ENCODE assay signal across 8 mouse cellular contexts in genomic region chr6:136804705-136805408, GRCm38 (mm10). TPM values are rescaled to one million over a fixed set of nuclear protein-coding genes. Genes with fewer than 3 reads are reported as not detected.
DNase-seq lines count a peak whose midpoint lies in the region; ATAC-seq lines count a peak whose summit lies in the region.

No protein-coding gene starts in this region.

- H3K27me3 ChIP-seq in limb, embryonic 13.5 days = no peaks in the 10 kb centered on the region
- H3K27me3 ChIP-seq in stomach, embryonic 15.5 days (replicated peaks) = no peaks in the 10 kb centered on the region

- peak overlapping the region; percentile 100 for H3K27ac ChIP-seq in limb, embryonic 13.5 days
- peak overlapping the region; percentile 100 for H3K27ac ChIP-seq in stomach, embryonic 15.5 days

- H3K9me3 ChIP-seq in limb, embryonic 13.5 days = no peaks in the 10 kb centered on the region
- H3K9me3 ChIP-seq in stomach, embryonic 15.5 days = no peaks in the 10 kb centered on the region

- peak; percentile 60 for DNase-seq in CD4-positive, CD25-positive, alpha-beta regulatory T cell, adult 2 months (ENCODE audit: low read depth, low spot score)
- DNase-seq in thymus, postnatal 14 days = peak; percentile 13
- DNase-seq in thymus, postnatal 4 days = no peak
- DNase-seq in gastrocnemius, adult 8-10 months (ENCODE audit: low spot score in 2 of 2) = no peak
- no peak for DNase-seq in cerebellum, postnatal 36 days

- 28% methylated on average over 9 of the region's 9 CpGs for WGBS in limb, embryonic 13.5 days
- 22% methylated on average over 9 of the region's 9 CpGs for WGBS in stomach, embryonic 15.5 days

- no peak for ATAC-seq in CD4-positive, CD25-positive, alpha-beta regulatory T cell, adult 4 months
- ATAC-seq in limb, embryonic 13.5 days (ENCODE audit: low FRiP score, low read depth) = no peak
- ATAC-seq in stomach, embryonic 15.5 days (ENCODE audit: insufficient read depth, low FRiP score, low read depth) = no peak

- peak overlapping the region; percentile 74 for H3K4me3 ChIP-seq in limb, embryonic 13.5 days
- H3K4me3 ChIP-seq in stomach, embryonic 15.5 days (replicated peaks) = peak overlapping the region; percentile 56

- peaks cover 36% of the 10 kb centered on the region for H3K4me1 ChIP-seq in limb, embryonic 13.5 days
- peaks cover 20% of the 10 kb centered on the region; the same call in 1 of the 2 replicates for H3K4me1 ChIP-seq in stomach, embryonic 15.5 days

- peak overlapping the region; percentile 75 for H3K4me2 ChIP-seq in limb, embryonic 13.5 days (replicated peaks)
- H3K4me2 ChIP-seq in stomach, embryonic 15.5 days = peak overlapping the region; percentile 81

- no peaks in the 10 kb centered on the region for H3K36me3 ChIP-seq in limb, embryonic 13.5 days
- no peaks in the 10 kb centered on the region for H3K36me3 ChIP-seq in stomach, embryonic 15.5 days

- peak overlapping the region; percentile 62 for H3K9ac ChIP-seq in limb, embryonic 13.5 days
- peak overlapping the region; percentile 8; the same call in 1 of the 2 replicates for H3K9ac ChIP-seq in stomach, embryonic 15.5 days

RNA-seq across cellular contexts. Expression of gene Hist4h4, which starts 0.6 kb away (rescaled TPM):
- polyA plus RNA-seq in CD4-positive, CD25-positive, alpha-beta regulatory T cell, adult 4 months (2017; shearing (Covaris generic)) = 1 to 10 TPM; 1.0 to 1.7 TPM
- polyA plus RNA-seq in limb, embryonic 13.5 days (2015; fragmentation: Nextera tagmentation; extraction: Ambion mirVana) = 0.74 and 0.84 TPM in 2 replicates
- 0.49 and 0.72 TPM in 2 replicates for polyA plus RNA-seq in stomach, embryonic 15.5 days (2015; fragmentation: Nextera tagmentation; extraction: Ambion mirVana)
- 1 to 10 TPM; 4.0 to 6.0 (median 4.1) TPM for total RNA-seq in gastrocnemius, adult 8-10 months (2022)

RNA-seq across cellular contexts. Expression of gene H2afj, which starts 3.2 kb away (rescaled TPM):
- polyA plus RNA-seq in CD4-positive, CD25-positive, alpha-beta regulatory T cell, adult 4 months (2017; shearing (Covaris generic)) = 10 to 100 TPM; 73.4 to 92.2 TPM
- 85.9 and 95.9 TPM in 2 replicates for polyA plus RNA-seq in limb, embryonic 13.5 days (2015; fragmentation: Nextera tagmentation; extraction: Ambion mirVana)
- 166 and 190 TPM in 2 replicates for polyA plus RNA-seq in stomach, embryonic 15.5 days (2015; fragmentation: Nextera tagmentation; extraction: Ambion mirVana)
- total RNA-seq in gastrocnemius, adult 8-10 months (2022) = 10 to 100 TPM; 11.4 to 17.2 (median 14.3) TPM

RNA-seq across cellular contexts. Expression of gene BC049715, which starts 22.6 kb away (rescaled TPM):
- polyA plus RNA-seq in CD4-positive, CD25-positive, alpha-beta regulatory T cell, adult 4 months (2017; shearing (Covaris generic)) = 1 to 10 TPM; 2.1 to 5.2 TPM
- polyA plus RNA-seq in limb, embryonic 13.5 days (2015; fragmentation: Nextera tagmentation; extraction: Ambion mirVana) = 1.8 and 2.2 TPM in 2 replicates
- polyA plus RNA-seq in stomach, embryonic 15.5 days (2015; fragmentation: Nextera tagmentation; extraction: Ambion mirVana) = 1.2 and 1.5 TPM in 2 replicates
- under 1 TPM in 2 of 4 experiments, not detected in 2; 0.07 to 0.08 TPM for total RNA-seq in gastrocnemius, adult 8-10 months (2022)

RNA-seq across cellular contexts. Expression of gene Wbp11, which starts 23.2 kb away (rescaled TPM):
- polyA plus RNA-seq in CD4-positive, CD25-positive, alpha-beta regulatory T cell, adult 4 months (2017; shearing (Covaris generic)) = 10 to 100 TPM; 58.3 to 63.6 TPM
- polyA plus RNA-seq in limb, embryonic 13.5 days (2015; fragmentation: Nextera tagmentation; extraction: Ambion mirVana) = 110 and 114 TPM in 2 replicates
- 83.7 and 93.7 TPM in 2 replicates for polyA plus RNA-seq in stomach, embryonic 15.5 days (2015; fragmentation: Nextera tagmentation; extraction: Ambion mirVana)
- total RNA-seq in gastrocnemius, adult 8-10 months (2022) = 10 to 100 TPM; 44.7 to 49.8 (median 45.5) TPM

RNA-seq across cellular contexts. Expression of gene Gucy2c, which starts 23.3 kb away (rescaled TPM):
- not detected for polyA plus RNA-seq in CD4-positive, CD25-positive, alpha-beta regulatory T cell, adult 4 months (2017; shearing (Covaris generic))
- polyA plus RNA-seq in limb, embryonic 13.5 days (2015; fragmentation: Nextera tagmentation; extraction: Ambion mirVana) = 0.04 and 0.10 TPM in 2 replicates
- 13.3 and 16.7 TPM in 2 replicates for polyA plus RNA-seq in stomach, embryonic 15.5 days (2015; fragmentation: Nextera tagmentation; extraction: Ambion mirVana)
- not detected for total RNA-seq in gastrocnemius, adult 8-10 months (2022)

Comparison
In these comparisons a context has a peak if more than half of its experiments do, and no peak if none do; other contexts are left out.
1. DNase-seq: peak in CD4-positive, CD25-positive, alpha-beta regulatory T cell, adult 2 months (single experiment) and thymus, postnatal 14 days (single experiment); none in thymus, postnatal 4 days (single experiment), gastrocnemius, adult 8-10 months (0 of 2) and cerebellum, postnatal 36 days (0 of 2).